Mouse (Mus musculus): ENCODE results near the gene Thy1. TPM values are rescaled to one million over a fixed set of nuclear protein-coding genes. Genes with fewer than 3 reads are reported as not detected.

Gene Thy1
- polyA plus RNA-seq, 1 experiment from 2014 or later: 0.88 TPM

GRCm38 (mm10) chr9:44048541-44049380 lies 5.6 kb downstream of the Thy1 start:
- Histone ChIP-seq H3K9ac (replicated peaks; ENCODE audit: low read depth, low read length) (no peak overlapping the region), H3K27ac (ENCODE audit: low read length) (no peak overlapping the region), H3K27me3 (ENCODE audit: control insufficient read depth, insufficient read depth, low read length) (peaks cover 9% of the 10 kb centered on the region; the same call in 1 of the 2 replicates), H3K36me3 (ENCODE audit: control insufficient read depth, insufficient read depth, low read length) (no peaks in the 10 kb centered on the region), H3K4me2 (replicated peaks; ENCODE audit: low read depth, low read length) (no peak overlapping the region), H3K4me1 (ENCODE audit: control insufficient read depth, insufficient read depth, low read length) (peaks cover 3% of the 10 kb centered on the region; the same call in 1 of the 2 replicates), H3K4me3 (ENCODE audit: low read depth, low read length) (no peak overlapping the region), H3K9me3 (ENCODE audit: control insufficient read depth, low read depth, low read length) (no peaks in the 10 kb centered on the region)
- no peak for ATAC-seq (ENCODE audit: insufficient number of reproducible peaks, insufficient read depth, low FRiP score, low read depth)
- 58% methylated on average over 15 of the region's 15 CpGs for WGBS

GRCm38 (mm10) chr9:44049381-44050165 lies 6.4 kb downstream of the Thy1 start:
- H3K27ac ChIP-seq (ENCODE audit: low read length): no peak overlapping the region
- WGBS: 77% methylated on average over 8 of the region's 8 CpGs

GRCm38 (mm10) chr9:44052855-44053254 lies 9.7 kb downstream of the Thy1 start:
- Histone ChIP-seq H3K4me2 (replicated peaks; ENCODE audit: low read depth, low read length) (no peak overlapping the region), H3K27ac (ENCODE audit: low read length) (no peak overlapping the region), H3K9ac (replicated peaks; ENCODE audit: low read depth, low read length) (no peak overlapping the region), H3K9me3 (ENCODE audit: control insufficient read depth, low read depth, low read length) (no peaks in the 10 kb centered on the region), H3K27me3 (ENCODE audit: control insufficient read depth, insufficient read depth, low read length) (no peaks in the 10 kb centered on the region), H3K36me3 (ENCODE audit: control insufficient read depth, insufficient read depth, low read length) (no peaks in the 10 kb centered on the region), H3K4me1 (ENCODE audit: control insufficient read depth, insufficient read depth, low read length) (no peaks in the 10 kb centered on the region), H3K4me3 (ENCODE audit: low read depth, low read length) (no peak overlapping the region)
- 60% methylated on average over 3 of the region's 3 CpGs for whole genome bisulfite sequencing
- ATAC-seq (ENCODE audit: insufficient number of reproducible peaks, insufficient read depth, low FRiP score, low read depth): no peak

More at GRCm38 (mm10) chr9:44049381-44050165, 6.4 kb downstream of the Thy1 start:
- Histone ChIP-seq H3K9ac (replicated peaks; ENCODE audit: low read depth, low read length) (no peak overlapping the region), H3K4me3 (ENCODE audit: low read depth, low read length) (no peak overlapping the region), H3K27me3 (ENCODE audit: control insufficient read depth, insufficient read depth, low read length) (peaks cover 2% of the 10 kb centered on the region; the same call in 1 of the 2 replicates), H3K4me1 (ENCODE audit: control insufficient read depth, insufficient read depth, low read length) (no peaks in the 10 kb centered on the region), H3K9me3 (ENCODE audit: control insufficient read depth, low read depth, low read length) (no peaks in the 10 kb centered on the region), H3K4me2 (replicated peaks; ENCODE audit: low read depth, low read length) (no peak overlapping the region), H3K36me3 (ENCODE audit: control insufficient read depth, insufficient read depth, low read length) (no peaks in the 10 kb centered on the region)
- no peak for ATAC-seq (ENCODE audit: insufficient number of reproducible peaks, insufficient read depth, low FRiP score, low read depth)

- Histone ChIP-seq H3K27me3 (ENCODE audit: control insufficient read depth, insufficient read depth, low read length) (no peaks in the 10 kb centered on the region), H3K36me3 (ENCODE audit: control insufficient read depth, insufficient read depth, low read length) (no peaks in the 10 kb centered on the region), H3K4me3 (ENCODE audit: low read depth, low read length) (no peak overlapping the region), H3K9ac (replicated peaks; ENCODE audit: low read depth, low read length) (no peak overlapping the region), H3K9me3 (ENCODE audit: control insufficient read depth, low read depth, low read length) (no peaks in the 10 kb centered on the region), H3K4me1 (ENCODE audit: control insufficient read depth, insufficient read depth, low read length) (no peaks in the 10 kb centered on the region), H3K27ac (ENCODE audit: low read length) (no peak overlapping the region), H3K4me2 (replicated peaks; ENCODE audit: low read depth, low read length) (no peak overlapping the region)
- 77% methylated on average over 1 of the region's 1 CpGs for WGBS
- ATAC-seq (ENCODE audit: insufficient number of reproducible peaks, insufficient read depth, low FRiP score, low read depth): no peak
These were observed 10.8 kb downstream of the Thy1 start for GRCm38 (mm10) chr9:44053936-44054335.

GRCm38 (mm10) chr9:44058606-44059005 lies 15.4 kb downstream of the Thy1 start:
- no peaks in the 10 kb centered on the region for H3K9me3 ChIP-seq (ENCODE audit: control insufficient read depth, low read depth, low read length)
- ATAC-seq (ENCODE audit: insufficient number of reproducible peaks, insufficient read depth, low FRiP score, low read depth): no peak
- WGBS: 76% methylated on average over 6 of the region's 6 CpGs
- no peaks in the 10 kb centered on the region for H3K4me1 ChIP-seq (ENCODE audit: control insufficient read depth, insufficient read depth, low read length)
- no peaks in the 10 kb centered on the region for H3K27me3 ChIP-seq (ENCODE audit: control insufficient read depth, insufficient read depth, low read length)
- H3K9ac ChIP-seq (replicated peaks; ENCODE audit: low read depth, low read length): no peak overlapping the region
- H3K4me3 ChIP-seq (ENCODE audit: low read depth, low read length): no peak overlapping the region
- H3K27ac ChIP-seq (ENCODE audit: low read length): no peak overlapping the region
- no peak overlapping the region for H3K4me2 ChIP-seq (replicated peaks; ENCODE audit: low read depth, low read length)
- H3K36me3 ChIP-seq (ENCODE audit: control insufficient read depth, insufficient read depth, low read length): no peaks in the 10 kb centered on the region

GRCm38 (mm10) chr9:44065177-44065576 lies 22.0 kb downstream of the Thy1 start:
- 46% methylated on average over 1 of the region's 1 CpGs for WGBS
- no peaks in the 10 kb centered on the region for H3K9me3 ChIP-seq (ENCODE audit: control insufficient read depth, low read depth, low read length)
- no peak for ATAC-seq (ENCODE audit: insufficient number of reproducible peaks, insufficient read depth, low FRiP score, low read depth)
- H3K4me3 ChIP-seq (ENCODE audit: low read depth, low read length): no peak overlapping the region
- H3K9ac ChIP-seq (replicated peaks; ENCODE audit: low read depth, low read length): no peak overlapping the region
- H3K27me3 ChIP-seq (ENCODE audit: control insufficient read depth, insufficient read depth, low read length): no peaks in the 10 kb centered on the region
- H3K4me2 ChIP-seq (replicated peaks; ENCODE audit: low read depth, low read length): no peak overlapping the region
- no peaks in the 10 kb centered on the region for H3K36me3 ChIP-seq (ENCODE audit: control insufficient read depth, insufficient read depth, low read length)
- H3K27ac ChIP-seq (ENCODE audit: low read length): no peak overlapping the region
- peaks cover 6% of the 10 kb centered on the region; the same call in 1 of the 2 replicates for H3K4me1 ChIP-seq (ENCODE audit: control insufficient read depth, insufficient read depth, low read length)

GRCm38 (mm10) chr9:44066785-44067225 lies 23.6 kb downstream of the Thy1 start, which contains the start of gene Usp2:
Usp2 (plus strand) TSS chr9:44067021.
- H3K9me3 ChIP-seq (ENCODE audit: control insufficient read depth, low read depth, low read length): no peaks in the 10 kb centered on the region
- H3K27ac ChIP-seq (ENCODE audit: low read length): no peak within 1 kb of the TSS
- H3K4me2 ChIP-seq (replicated peaks; ENCODE audit: low read depth, low read length): peak within 1 kb of the TSS; percentile 89
- peak within 1 kb of the TSS; percentile 47 for H3K4me3 ChIP-seq (ENCODE audit: low read depth, low read length)
- under 1% methylated on average over 38 of the region's 38 CpGs for WGBS
- peaks cover 16% of the 10 kb centered on the region for H3K4me1 ChIP-seq (ENCODE audit: control insufficient read depth, insufficient read depth, low read length)
- ATAC-seq (ENCODE audit: insufficient number of reproducible peaks, insufficient read depth, low FRiP score, low read depth): peak; percentile 97
- no peak within 1 kb of the TSS for H3K9ac ChIP-seq (replicated peaks; ENCODE audit: low read depth, low read length)
- H3K36me3 ChIP-seq (ENCODE audit: control insufficient read depth, insufficient read depth, low read length): no peaks in the 10 kb centered on the region
- no peaks in the 10 kb centered on the region for H3K27me3 ChIP-seq (ENCODE audit: control insufficient read depth, insufficient read depth, low read length)

- no peak overlapping the region for H3K27ac ChIP-seq (ENCODE audit: low read length)
- WGBS: 4% methylated on average over 15 of the region's 15 CpGs
- peak; percentile 23; the same call in 1 of the 2 replicates for ATAC-seq (ENCODE audit: insufficient number of reproducible peaks, insufficient read depth, low FRiP score, low read depth)
These were observed 24.2 kb downstream of the Thy1 start for GRCm38 (mm10) chr9:44067241-44067959.

More at GRCm38 (mm10) chr9:44067241-44067959, 24.2 kb downstream of the Thy1 start:
- Histone ChIP-seq H3K4me1 (ENCODE audit: control insufficient read depth, insufficient read depth, low read length) (peaks cover 22% of the 10 kb centered on the region), H3K4me3 (ENCODE audit: low read depth, low read length) (peak overlapping the region; percentile 47), H3K27me3 (ENCODE audit: control insufficient read depth, insufficient read depth, low read length) (no peaks in the 10 kb centered on the region), H3K9me3 (ENCODE audit: control insufficient read depth, low read depth, low read length) (no peaks in the 10 kb centered on the region), H3K9ac (replicated peaks; ENCODE audit: low read depth, low read length) (no peak overlapping the region), H3K36me3 (ENCODE audit: control insufficient read depth, insufficient read depth, low read length) (no peaks in the 10 kb centered on the region), H3K4me2 (replicated peaks; ENCODE audit: low read depth, low read length) (peak overlapping the region; percentile 89)
